Mouse (Mus musculus): ENCODE results near the gene Neurl3. TPM values are rescaled to one million over a fixed set of nuclear protein-coding genes. Genes with fewer than 3 reads are reported as not detected.

Gene Neurl3
- total and polyA plus RNA-seq, 3 experiments = 0.08 to 0.09 (median 0.08) TPM

GRCm38 (mm10) chr1:36302957-36303356, 28.5 kb upstream of the Neurl3 start:
- dilution Hi-C loops (cut with MboI; ENCODE audit: extremely low pct_ligation_motif_present, extremely low pct_unique_long_range_greater_than_20kb, low sequenced_read_pairs) (no loop called here), in situ Hi-C loops (cut with MboI; ENCODE audit: low pct_ligation_motif_present, low pct_unique_long_range_greater_than_20kb, low sequenced_read_pairs) (no loop called here)
- H3K27ac ChIP-seq (ENCODE audit: insufficient read depth, low read depth) = no peak overlapping the region
- peaks cover 31 to 81% of the 10 kb centered on the region in 2 experiments for H3K4me1 ChIP-seq (ENCODE audit: control insufficient read depth in 1 of 2, insufficient read depth in 2 of 2)
- H3K27me3 ChIP-seq (replicated peaks) = peaks cover 36% of the 10 kb centered on the region
- no peaks in the 10 kb centered on the region for H3K36me3 ChIP-seq (replicated peaks in 1 of 2; ENCODE audit: control insufficient read depth in 1 of 2, insufficient read depth in 1 of 2, low read length in 1 of 2)
- no peaks in the 10 kb centered on the region for H3K9me3 ChIP-seq (replicated peaks; ENCODE audit: low read length)
- no peak overlapping the region for H3K9ac ChIP-seq (ENCODE audit: insufficient read depth, low read depth)
- H3K4me3 ChIP-seq (replicated peaks in 1 of 3; ENCODE audit: low read depth in 2 of 3, low read length in 2 of 3, poor library complexity in 1 of 3) = no peak overlapping the region
- no peaks in the 10 kb centered on the region for H3K79me2 ChIP-seq (replicated peaks; ENCODE audit: control insufficient read depth, extremely low read depth, insufficient read depth, poor library complexity, severe bottlenecking)
- no peak for TF ChIP-seq BHLHE40 (IDR thresholded peaks at IDR 0.05; ENCODE audit: low read depth, low read length)
- TF ChIP-seq CHD1 (IDR thresholded peaks at IDR 0.05; ENCODE audit: low read depth, low read length) = no peak
- no peak for TF ChIP-seq JUND (conservative IDR thresholded peaks at IDR 0.05; ENCODE audit: low read depth, low read length)
- TF ChIP-seq USF1 (IDR thresholded peaks at IDR 0.05; ENCODE audit: low read depth, low read length) = no peak
- no peak for TF ChIP-seq TBP (conservative IDR thresholded peaks at IDR 0.05; ENCODE audit: low read depth, low read length)
- TF ChIP-seq MAFK (IDR thresholded peaks at IDR 0.05; ENCODE audit: insufficient replicate concordance, low read length) = no peak
- TF ChIP-seq GABPA (IDR thresholded peaks at IDR 0.05; ENCODE audit: insufficient replicate concordance, low read depth, low read length) = no peak
- no peak for TF ChIP-seq SMC3 (IDR thresholded peaks at IDR 0.05; ENCODE audit: low read depth, low read length)
- no peak for TF ChIP-seq RCOR1 (conservative IDR thresholded peaks at IDR 0.05; ENCODE audit: low read depth, low read length)
- no peak for TF ChIP-seq ELF1 (IDR thresholded peaks at IDR 0.05; ENCODE audit: low read depth, low read length)
- peak overlapping the region; percentile 2; the same call in 1 of the 2 replicates for H3K4me2 ChIP-seq (ENCODE audit: insufficient read depth, low read depth, poor library complexity, severe bottlenecking)
- no peak for DNase-seq (ENCODE audit: extremely low read depth)

- in situ Hi-C loops (cut with MboI; ENCODE audit: low pct_ligation_motif_present, low pct_unique_long_range_greater_than_20kb, low sequenced_read_pairs) (no loop called here), dilution Hi-C loops (cut with MboI; ENCODE audit: extremely low pct_ligation_motif_present, extremely low pct_unique_long_range_greater_than_20kb, low sequenced_read_pairs) (no loop called here)
- Histone ChIP-seq H3K9me3 (replicated peaks; ENCODE audit: low read length) (no peaks in the 10 kb centered on the region), H3K4me3 (replicated peaks in 1 of 3; ENCODE audit: low read depth in 2 of 3, low read length in 2 of 3, poor library complexity in 1 of 3) (no peak overlapping the region), H3K79me2 (replicated peaks; ENCODE audit: control insufficient read depth, extremely low read depth, insufficient read depth, poor library complexity, severe bottlenecking) (no peaks in the 10 kb centered on the region), H3K4me2 (ENCODE audit: insufficient read depth, low read depth, poor library complexity, severe bottlenecking) (peak overlapping the region; percentile 2), H3K27me3 (replicated peaks) (peaks cover 43% of the 10 kb centered on the region), H3K9ac (ENCODE audit: insufficient read depth, low read depth) (no peak overlapping the region), H3K4me1 (ENCODE audit: control insufficient read depth in 1 of 2, insufficient read depth in 2 of 2) (peaks cover 38 to 88% of the 10 kb centered on the region in 2 experiments), H3K27ac (ENCODE audit: insufficient read depth, low read depth) (peak overlapping the region; percentile 22; the same call in 1 of the 2 replicates), H3K36me3 (replicated peaks in 1 of 2; ENCODE audit: control insufficient read depth in 1 of 2, insufficient read depth in 1 of 2, low read length in 1 of 2) (no peaks in the 10 kb centered on the region)
- 0 out of 2 replicates have a peak, but pooled peaks have one; percentile 24 for TF ChIP-seq HCFC1 (IDR thresholded peaks at IDR 0.05; ENCODE audit: low read depth, low read length)
- peak; percentile 52; the same call in 1 of the 2 replicates for TF ChIP-seq CHD2 (IDR thresholded peaks at IDR 0.05; ENCODE audit: low read length)
- TF ChIP-seq MYC (IDR thresholded peaks at IDR 0.05; ENCODE audit: low read depth, low read length) = peak; percentile 60; the same call in 1 of the 2 replicates
- no peak for TF ChIP-seq KAT2A (IDR thresholded peaks at IDR 0.05; ENCODE audit: insufficient replicate concordance, low read length)
- peak; percentile 47; the same call in 1 of the 2 replicates for TF ChIP-seq MAX (IDR thresholded peaks at IDR 0.05; ENCODE audit: low read length)
- no peak for TF ChIP-seq RAD21 (IDR thresholded peaks at IDR 0.05; ENCODE audit: low read depth, low read length)
- peak; percentile 89 for TF ChIP-seq EP300 (IDR thresholded peaks at IDR 0.05; ENCODE audit: low read length)
- TF ChIP-seq NRF1 (IDR thresholded peaks at IDR 0.05; ENCODE audit: low read depth, low read length) = peak; percentile 33; the same call in 1 of the 2 replicates
- 0 out of 2 replicates have a peak, but pooled peaks have one; percentile 63 for TF ChIP-seq CHD1 (IDR thresholded peaks at IDR 0.05; ENCODE audit: low read depth, low read length)
- TF ChIP-seq SIN3A (IDR thresholded peaks at IDR 0.05; ENCODE audit: low read length) = peak; percentile 60; the same call in 1 of the 2 replicates
- peak; percentile 89 for TF ChIP-seq TCF12 (IDR thresholded peaks at IDR 0.05; ENCODE audit: low read depth, low read length)
- TF ChIP-seq MAFK (IDR thresholded peaks at IDR 0.05; ENCODE audit: insufficient replicate concordance, low read length) = 0 out of 2 replicates have a peak, but pooled peaks have one; percentile 51
- no peak for TF ChIP-seq PAX5 (IDR thresholded peaks at IDR 0.05; ENCODE audit: low read length)
- peak; percentile 70 for TF ChIP-seq BHLHE40 (IDR thresholded peaks at IDR 0.05; ENCODE audit: low read depth, low read length)
- TF ChIP-seq IRF4 (IDR thresholded peaks at IDR 0.05; ENCODE audit: low read depth, low read length) = peak; percentile 95
- no peak for TF ChIP-seq ELF1 (IDR thresholded peaks at IDR 0.05; ENCODE audit: low read depth, low read length)
- peak; percentile 88 for TF ChIP-seq RCOR1 (conservative IDR thresholded peaks at IDR 0.05; ENCODE audit: low read depth, low read length)
- TF ChIP-seq MEF2A (IDR thresholded peaks at IDR 0.05; ENCODE audit: borderline replicate concordance, low read depth, low read length) = peak; percentile 91; the same call in 1 of the 2 replicates
- TF ChIP-seq TBP (conservative IDR thresholded peaks at IDR 0.05; ENCODE audit: low read depth, low read length) = no peak
- peak; percentile 71; the same call in 1 of the 2 replicates for TF ChIP-seq ETS1 (conservative IDR thresholded peaks at IDR 0.05; ENCODE audit: low read depth, low read length)
- TF ChIP-seq USF1 (IDR thresholded peaks at IDR 0.05; ENCODE audit: low read depth, low read length) = no peak
- DNase-seq (ENCODE audit: extremely low read depth) = peak; percentile 60
Observed at GRCm38 (mm10) chr1:36302273-36302672, 27.8 kb upstream of the Neurl3 start.
